Mouse (Mus musculus): ENCODE results near the gene Tecpr2.

Gene Tecpr2

DNA sequence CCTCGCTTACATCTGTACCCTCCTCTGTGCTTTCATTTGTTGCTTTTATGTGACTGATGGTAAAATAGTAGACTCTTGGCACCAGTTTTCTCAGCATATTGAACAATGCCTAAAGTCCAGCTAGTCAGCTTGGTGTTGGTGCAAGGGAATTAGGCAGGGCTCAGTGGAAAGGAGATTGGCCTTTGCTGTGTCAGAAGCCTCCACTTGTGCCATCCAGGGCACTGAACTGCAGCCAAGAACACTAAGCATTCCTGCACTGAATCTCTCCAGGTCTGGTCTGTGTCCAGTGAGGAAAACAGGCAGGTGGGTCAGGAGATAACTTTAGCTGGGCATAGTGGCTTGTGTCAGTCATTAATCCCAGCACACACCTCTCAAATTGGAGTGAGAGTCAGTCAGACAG, 60.3 kb downstream of the Tecpr2 start:
- no peak for DNase-seq

DNA sequence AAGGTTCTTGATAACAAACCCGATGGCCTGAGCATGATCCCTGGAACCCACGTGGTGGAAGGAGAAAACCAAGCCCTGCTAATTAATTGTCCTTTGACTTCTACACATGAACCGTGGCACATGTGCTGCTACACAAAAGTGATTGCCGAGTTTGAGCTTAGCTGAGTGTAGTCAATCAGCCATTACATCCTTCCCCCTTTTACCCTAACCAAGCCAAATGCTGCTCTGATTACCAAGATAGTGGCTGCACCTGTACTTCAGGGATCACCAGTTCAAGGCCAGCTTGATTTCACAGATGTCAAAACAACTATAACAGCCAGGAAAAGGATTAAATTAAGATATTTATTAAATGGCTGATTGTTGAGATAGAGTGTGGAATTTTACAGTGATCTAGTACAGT, 61.1 kb downstream of the Tecpr2 start:
- DNase-seq = no peak

DNA sequence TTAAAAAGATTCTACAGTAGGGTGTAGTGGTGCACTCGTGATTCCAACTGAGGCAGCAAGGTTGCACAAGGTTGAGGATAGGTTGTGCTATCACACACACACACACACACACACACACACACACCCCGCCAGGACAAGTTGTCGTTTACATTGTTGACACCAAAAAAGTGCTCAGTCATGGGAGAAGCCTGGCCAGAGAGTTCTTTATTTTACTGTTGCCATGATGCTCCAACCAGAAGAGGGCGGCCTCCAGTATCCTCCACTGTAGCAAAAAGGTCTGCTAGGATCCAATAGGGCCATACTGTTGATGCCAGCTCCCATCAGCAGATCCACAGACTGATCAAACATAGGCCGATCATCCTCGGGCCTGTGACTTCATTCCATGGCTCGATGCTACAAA, 62.2 kb downstream of the Tecpr2 start:
- DNase-seq = no peak

DNA sequence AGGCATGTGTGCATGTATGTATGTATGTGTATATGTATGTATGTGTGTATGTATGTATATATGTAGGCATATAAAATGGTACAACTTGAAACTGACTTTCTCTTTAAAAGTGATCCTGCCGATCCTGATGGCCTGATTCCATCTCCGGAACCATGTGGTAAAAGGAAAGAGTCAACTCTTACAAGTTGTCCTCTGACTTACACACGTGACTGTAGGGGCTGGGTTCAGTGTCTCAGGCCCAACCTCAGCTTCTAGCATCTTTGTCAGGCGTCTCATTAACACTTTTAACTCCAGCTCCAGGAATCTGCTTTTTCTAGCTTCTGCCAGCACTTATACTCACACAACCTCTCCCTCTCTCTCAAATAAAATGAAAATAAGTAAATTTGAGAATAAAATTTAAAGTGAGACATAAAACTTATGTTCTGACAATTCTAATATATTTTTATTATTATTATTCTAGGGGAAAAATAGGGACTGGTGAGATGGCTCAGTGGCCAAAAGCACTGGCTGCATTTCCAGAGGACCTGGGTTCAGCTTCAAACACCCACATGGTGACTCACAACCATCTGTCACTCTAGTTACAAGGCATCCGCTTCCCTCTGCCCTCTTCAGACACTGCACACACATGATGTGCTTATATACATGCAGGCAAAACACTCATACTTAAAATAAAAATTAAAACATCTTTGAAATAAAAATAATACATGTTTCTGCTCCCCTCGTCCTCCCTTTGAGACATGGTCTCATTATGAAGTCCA, 63.7 kb downstream of the Tecpr2 start:
- no peak for DNase-seq

DNA sequence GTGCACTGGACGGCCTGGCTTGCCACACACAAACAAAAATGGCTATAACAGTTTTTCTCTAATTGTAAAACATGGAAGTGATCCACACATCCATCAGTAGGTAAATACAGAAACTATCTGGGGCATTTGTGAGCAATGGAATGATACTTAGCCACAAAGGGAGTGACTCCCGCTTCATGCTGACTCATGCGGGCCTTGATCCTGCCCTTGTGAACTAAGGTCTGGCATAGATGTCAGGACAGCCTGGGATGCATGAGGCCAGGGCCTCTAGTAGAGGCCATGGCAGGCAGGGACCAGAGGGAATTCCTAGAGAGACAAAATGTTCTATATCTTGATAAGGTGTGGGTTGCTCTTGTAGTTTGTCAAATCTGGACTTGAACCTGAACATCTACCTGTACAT, 64.4 kb downstream of the Tecpr2 start:
- no peak for DNase-seq

DNA sequence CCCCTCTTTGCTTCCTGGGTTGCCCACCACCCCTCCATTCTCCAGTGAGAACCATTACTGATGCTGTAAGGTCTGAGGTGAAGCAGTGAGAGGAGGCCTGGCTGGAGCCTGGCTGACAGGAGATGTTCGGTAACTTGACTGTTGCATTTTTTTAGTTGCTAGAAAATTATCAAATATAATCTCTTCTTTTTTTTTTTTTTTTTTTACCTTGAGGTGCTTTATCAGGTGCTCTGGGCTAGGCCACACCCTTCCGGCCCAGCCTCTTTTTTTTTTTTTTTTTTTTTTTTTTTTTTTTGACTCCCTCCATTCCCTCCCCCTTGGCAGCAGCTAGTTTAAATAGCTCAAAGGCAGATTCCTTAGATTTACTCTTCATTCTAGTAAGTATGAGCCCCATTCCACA, 64.8 kb downstream of the Tecpr2 start:
- DNase-seq = no peak

DNA sequence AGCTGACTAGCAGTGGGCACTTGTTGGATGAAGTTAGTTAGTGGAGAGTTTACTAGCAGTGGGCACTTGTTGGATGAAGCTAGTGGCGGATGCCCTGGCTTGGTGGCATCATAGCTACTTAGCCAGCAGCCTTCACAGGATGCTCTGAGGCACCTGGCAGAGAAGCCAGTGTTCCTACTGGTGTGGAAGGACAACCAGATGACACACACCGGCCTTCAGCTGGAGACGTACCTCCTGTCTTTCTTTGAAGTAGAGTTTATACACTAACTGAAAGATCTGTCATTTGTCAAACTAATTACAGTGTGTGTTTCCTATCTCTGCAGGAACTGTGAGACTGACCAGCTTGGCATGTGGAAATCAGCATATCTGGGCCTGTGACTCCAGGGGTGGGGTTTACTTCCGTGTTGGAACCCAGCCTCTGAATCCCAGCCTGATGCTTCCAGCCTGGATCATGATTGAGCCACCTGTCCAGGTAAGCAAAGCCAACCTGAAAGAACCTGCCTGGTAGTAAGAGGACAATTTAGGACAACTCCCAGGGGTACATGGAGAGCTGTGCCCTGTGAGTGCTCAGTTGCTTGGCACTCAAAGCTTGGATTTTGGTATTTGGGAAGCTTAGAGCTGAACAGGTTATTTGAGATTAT, 65.4 kb downstream of the Tecpr2 start:
- DNase-seq = no peak

DNA sequence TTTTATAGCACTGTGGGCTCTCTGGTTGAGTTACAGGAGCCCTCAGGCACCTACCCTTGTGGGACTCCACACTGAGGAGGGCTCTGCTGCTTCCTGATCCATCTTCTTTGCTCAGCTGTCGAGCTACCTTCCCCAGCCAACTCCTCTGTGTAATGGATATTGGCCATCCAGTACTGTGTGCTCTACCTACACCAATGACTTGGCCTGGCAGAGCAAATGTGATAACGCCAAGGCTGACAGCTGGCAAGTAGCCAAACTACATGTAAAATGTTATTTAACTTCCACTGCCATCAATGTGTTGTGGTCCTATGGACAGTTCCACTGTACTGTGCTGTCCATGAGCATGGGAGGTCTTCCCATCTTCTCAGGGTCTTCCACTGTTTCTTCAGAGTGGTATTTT, 72.9 kb downstream of the Tecpr2 start:
- DNase-seq = no peak

DNA sequence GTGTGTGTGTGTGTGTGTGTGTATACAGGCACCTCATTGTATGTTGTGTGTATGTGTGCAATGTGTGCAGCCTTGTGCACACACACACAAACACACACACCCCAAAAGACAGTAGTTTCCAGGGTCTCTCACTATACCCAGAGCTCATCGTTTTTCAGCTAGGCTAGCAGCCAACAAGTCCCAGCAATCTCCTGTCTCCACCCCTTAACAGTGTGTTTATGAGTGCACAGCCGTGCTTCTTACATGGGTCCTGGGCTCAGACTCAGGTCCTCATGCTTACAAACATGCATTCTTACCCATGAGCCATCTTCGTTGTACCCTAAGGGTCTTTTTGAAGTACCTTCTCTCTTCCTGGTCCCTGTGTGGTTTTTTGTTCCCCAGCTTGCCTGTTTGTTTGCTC, 76.4 kb downstream of the Tecpr2 start:
- DNase-seq = no peak

DNA sequence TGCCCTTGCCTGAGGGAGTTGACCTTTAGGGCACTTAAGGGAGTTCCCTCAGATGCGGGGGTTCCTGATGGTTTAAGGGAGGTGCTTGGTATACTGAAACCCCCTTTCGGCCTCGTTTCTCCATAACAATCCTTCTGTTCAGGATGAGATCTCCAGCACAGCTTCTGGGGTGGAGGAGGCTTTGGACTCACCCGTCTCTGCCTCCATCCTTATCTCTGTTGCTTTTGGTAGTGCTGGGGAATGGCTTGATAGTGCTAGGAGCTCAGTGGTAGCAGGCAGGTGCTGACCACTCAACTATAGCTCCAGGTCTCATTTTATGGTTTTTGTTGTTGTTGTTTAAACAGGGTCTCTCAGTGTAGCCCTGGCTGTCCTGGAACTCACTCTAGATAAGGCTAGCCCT, 77.0 kb downstream of the Tecpr2 start:
- DNase-seq = no peak

DNA sequence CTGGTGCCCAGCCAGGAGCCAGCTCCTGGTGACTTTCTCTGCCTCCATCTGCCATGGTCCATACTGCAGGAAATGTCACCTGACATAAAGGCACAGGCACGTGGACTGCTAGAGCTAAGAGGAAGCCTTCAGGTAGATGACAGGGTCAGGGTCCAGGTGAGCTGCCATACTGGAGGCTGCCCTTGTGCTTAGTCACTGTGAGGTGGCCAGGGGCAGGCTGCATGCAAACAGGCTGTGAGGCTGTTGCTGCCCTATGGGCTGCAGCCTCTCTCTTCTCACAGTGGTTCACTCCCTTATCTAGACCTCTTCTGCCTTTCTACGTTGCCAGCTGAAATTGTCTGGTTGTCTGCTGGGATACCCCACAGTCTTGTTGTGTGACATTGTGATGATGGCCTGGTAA, 78.1 kb downstream of the Tecpr2 start:
- DNase-seq = no peak

DNA sequence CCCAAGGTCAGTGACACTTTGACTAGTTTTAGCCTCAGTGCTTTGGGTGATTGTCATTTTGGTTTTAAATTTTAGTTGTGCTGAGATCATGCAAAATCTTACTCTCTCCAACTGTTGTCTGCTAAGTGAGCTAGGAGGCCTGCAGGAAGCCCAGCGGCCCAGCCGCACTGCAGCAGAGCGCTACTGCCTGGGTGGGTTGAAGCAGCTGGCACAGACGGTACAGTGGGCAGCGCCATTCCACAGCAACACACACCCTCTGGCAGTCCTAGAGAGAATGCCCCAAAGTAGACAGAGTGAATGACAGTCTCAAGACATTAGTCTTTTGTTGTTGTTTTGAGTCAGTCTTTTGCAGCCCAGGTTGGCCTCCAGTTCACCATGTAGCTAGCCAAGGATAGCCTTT, 81.3 kb downstream of the Tecpr2 start:
- DNase-seq = no peak

DNA sequence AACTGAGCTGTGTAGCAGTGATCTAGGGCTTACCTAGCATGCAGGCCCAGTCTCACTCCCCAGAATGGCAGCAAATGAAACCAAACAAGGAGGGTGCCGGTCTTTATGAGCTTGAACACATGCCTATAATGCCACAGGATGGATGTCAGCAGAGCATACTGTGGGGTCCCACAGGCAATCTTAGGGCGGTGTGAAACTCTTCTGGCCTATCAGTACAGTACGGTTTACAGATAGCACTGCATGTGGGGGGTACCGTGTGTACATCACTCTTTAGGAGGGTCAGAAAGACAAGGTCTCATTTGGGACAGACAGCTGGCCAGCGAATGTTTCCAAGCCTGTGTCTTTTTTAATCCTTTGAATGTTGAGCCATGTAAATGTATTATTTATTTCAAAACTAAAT, 82.9 kb downstream of the Tecpr2 start:
- no peak for DNase-seq

DNA sequence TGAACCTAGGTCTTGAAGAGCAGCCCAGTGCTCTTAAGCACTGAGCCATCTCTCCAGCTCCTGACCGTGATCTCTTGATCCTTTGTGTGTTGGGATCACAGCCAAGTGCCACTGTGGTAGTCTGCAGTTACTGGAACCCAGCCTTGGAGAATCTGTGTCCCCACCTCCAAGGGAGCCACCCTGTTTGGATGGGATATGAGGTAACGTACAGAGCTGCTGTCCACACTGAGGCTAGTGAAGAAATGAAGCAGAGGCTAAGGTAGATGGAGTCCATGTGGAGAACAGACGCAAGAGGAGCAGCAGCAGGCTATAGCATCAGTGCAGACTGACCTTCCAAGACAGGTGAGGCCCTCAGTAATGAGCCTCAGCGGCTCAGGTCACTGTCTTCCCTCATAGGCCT, 84.8 kb downstream of the Tecpr2 start:
- DNase-seq = no peak

DNA sequence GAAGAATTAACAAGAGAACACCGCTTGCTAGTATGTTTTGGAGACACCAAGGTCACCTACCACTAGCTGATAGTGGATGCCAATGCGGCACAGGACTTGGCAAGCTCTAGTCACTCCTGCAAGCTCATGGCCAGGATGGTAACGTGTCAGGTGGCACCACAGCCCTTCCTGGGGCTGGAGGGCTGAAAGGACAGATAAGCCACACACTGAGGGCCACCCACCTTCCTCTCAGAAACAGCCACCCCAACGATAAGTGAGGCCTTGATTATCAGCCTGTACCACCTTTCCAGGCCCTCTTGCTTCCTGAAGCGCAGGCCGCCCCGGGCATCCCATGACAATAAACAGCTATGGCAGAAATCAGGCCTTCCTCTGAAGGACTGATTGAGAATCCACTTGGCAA, 85.2 kb downstream of the Tecpr2 start:
- DNase-seq = no peak

DNA sequence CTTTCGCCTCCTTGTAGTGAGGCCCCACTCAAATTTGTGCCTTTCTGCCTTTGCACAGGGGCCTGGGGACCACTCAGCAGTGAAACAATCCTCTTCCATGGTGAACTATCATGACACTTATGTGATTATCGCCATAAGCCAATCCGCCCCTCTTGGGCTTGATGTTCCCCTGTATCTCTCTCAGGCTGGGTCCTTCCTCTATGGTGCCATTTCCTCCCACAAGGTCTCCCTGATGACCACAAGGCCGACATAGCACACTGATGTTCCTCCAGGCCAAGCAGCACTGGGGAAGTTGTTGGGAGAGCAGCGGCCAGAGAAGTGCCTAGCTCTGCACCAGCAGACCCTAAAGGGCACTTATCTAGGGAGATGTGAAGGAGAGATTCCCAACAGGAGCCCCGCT, 85.7 kb downstream of the Tecpr2 start:
- DNase-seq = no peak

DNA sequence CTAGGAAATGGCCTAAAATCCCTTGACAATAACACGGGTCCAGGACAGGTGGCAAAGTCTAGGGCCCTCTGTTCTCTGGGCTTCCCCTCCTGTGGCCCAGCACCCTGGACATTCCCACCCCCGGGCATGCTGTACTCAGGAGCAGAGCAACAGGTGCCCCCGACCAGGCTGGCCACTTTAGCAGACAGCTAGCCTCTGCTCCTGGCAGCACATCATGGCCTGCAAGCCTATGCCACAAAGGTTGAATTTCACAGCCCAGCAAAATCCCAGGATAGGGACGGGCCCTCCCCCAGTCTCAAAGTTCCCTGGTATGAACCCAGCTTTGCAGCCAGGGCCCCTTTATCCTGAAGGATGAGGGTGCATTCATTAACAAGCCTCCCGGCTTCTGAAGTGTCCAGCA, 86.3 kb downstream of the Tecpr2 start:
- DNase-seq = no peak

DNA sequence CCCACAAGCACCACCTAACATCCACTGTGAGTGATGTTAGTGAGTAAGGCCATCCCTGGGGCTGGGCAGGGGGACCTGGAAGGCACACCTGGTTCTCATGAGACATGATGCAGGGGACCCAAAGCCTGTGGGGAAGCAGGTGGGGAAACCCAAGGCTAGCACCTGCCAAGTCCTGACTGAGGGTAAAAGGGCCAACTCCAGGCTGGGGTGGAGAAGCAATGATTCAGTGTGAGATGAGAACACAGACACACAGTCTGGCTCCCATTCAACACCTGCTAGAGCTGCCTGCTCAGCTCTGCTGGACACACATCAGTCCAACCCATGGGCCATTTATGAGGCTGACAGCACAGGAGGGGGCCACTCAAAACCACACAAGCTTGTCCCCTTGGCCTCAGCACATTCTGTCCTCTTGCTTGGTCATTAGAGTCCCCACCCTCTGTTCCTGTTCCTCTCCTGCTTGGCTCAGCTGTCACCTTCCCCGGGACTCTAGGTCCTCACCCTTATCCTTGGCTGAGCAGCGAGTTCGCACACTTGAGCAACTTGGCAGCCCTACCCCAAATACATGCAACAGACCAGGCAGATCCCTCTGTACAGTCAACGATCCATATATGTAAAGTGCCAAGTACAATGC, 86.9 kb downstream of the Tecpr2 start:
- no peak for DNase-seq

DNA sequence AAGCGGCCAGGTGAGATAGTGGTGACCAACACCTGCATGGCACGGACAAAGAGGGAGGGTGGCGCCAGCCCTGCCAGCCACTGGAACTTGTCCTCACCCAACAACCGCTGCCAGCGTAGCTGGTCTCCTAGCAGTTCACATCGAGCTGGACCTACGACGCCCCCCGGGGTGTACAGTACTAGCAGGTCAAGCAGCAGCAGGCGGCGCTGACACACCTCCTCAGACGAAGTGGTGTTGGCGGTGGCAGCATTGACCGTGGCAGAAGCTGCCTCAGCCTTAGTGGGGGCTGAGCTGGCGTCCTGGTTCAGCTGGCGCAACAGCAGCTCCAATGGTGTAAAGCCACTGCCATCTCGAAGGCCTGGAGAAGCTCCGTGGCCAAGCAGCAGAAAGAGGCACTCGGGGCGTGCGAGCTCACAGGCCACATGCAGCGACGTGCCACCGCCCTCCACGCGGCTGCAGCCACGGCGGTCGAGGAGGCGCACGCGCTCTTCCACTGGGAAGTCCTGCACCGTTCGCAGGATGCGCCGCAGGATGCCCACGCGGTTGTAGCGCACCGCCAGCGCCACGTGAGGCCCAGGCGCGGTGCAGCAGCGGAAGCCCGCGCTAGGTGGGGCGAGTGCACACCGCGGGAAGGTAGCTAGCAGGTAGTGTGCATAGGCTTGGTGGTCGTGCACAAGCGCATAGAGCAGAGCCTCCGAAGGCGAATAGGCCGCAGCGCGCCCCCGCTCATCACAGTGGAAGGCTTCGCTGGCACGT, 87.7 kb downstream of the Tecpr2 start:
- no peak for DNase-seq

DNA sequence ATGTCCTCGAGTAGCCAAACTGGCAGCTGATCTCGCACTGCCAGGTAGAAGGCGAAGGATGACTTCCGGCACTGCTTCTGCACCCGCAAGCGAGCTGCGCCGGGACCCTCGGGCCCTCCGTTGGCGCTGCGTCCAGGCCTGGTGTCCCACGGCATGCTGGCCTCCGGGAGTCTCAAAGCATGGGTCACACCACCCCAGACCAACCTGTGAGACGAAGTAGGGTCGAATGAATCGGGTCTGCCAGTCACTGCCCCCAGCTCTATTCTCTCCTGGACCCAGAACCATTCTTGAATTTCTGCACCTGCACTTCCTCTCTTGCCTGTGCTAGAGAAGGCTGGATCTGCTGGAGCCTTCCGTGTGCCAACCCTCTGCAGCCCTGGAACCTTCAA, 88.3 kb downstream of the Tecpr2 start:
- DNase-seq = no peak

DNA sequence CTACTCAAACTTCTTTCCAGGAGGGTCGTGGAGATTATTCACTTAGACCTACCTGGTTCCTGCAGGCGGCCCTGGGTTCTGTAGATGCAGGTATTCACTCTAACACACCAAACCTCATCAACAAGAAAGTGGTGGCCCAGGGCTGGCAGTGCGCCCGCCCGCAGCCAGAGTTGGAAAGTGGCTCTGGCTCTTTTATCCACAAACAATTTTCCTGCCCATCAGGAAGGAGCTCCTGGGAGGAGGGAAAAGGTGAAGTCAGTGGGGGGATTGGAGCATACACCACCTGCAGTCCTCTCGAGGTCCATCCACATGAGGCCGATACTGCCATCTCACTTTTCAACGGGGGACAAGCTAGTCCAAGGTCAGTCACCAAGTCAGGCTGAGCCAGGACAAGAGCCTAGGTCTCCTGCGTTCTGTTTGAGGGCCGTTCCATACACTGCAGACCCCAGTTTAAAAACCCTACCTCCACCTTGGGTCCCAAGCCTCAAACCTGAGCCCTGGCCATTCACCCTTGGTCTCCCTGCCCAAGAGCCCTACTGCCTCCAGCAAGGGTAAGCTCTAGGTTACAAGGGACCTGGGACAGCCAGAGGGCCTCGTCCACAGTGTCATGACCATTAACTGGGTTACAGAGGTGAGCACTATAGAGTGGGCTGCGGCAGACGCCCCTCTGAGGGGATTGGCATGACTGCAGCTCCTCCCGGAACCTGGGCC, 89.0 kb downstream of the Tecpr2 start:
- DNase-seq = no peak

DNA sequence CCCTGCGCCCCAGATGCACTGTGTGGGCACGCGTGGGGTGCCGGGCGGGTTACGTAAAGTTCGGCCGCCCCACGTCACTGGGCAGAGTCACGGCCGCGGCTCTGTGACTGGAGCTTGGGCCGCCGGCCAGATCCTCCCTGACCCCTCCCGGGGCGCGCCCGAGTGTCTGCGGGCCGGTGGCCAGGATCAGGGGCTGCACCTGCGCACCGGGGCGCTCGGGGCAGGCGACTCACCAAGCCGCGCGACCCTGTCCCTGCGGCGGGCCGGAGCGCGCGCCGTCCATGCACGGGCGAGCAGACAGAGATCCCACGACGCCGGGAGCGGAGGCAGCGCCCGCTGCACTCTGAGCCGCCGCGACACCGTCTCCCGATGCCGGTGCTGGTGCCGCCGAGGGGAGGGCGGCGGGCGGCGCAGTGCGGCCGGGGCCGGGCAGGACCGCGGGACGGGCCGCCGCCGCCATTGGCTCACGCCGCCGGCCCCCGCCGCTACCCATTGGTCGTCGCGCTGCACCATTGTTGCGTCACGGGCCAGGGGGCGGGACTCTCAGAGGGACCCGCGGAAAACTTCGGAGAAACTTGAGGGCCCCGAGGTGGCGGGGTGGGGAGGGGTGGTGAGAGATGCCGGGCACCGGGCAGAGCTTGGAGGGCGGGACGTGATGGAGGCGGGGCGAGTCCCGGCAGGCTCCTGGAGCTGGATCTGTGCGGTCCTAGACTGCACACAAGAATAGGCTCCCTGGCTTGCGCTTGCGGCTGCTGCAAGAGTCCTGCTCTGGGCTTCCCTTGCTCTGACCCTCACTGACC, 89.7 kb downstream of the Tecpr2 start, which contains the start of gene Ankrd9:
Gene Ankrd9, minus strand, starts transcription at position 434 of the 800 bp plus-strand sequence.
- peak; percentile 88 for DNase-seq

Measured in right cerebral cortex, postnatal 4 days (tissue).